Mouse (Mus musculus): Measurements from ENCODE around the gene Slc39a11. TPM values are rescaled to one million over a fixed set of nuclear protein-coding genes. Genes with fewer than 3 reads are reported as not detected.

Slc39a11 gene
- polyA plus RNA-seq, 1 experiment from 2014 or later, result 20.1 TPM

DNA sequence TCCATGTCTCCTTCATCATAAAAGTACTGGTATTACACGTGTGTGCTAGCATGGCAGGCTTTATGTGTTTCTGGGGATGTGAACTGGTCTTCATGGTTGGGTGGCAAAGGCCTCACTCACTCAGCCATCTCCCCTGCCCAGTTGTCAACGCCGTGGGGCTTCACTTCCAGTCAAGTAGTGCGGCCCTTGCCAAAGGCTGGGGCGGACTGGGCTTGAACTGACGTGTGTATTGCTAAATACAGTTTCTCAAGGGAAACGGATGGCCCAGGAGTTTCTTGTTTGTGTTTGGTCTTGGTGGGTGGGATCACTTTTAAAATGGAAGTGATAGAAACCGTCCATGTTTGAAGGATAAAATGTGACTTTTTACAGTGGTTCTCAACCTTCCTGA is 112.7 kb downstream of the Slc39a11 start:
- Histone ChIP-seq H3K36me3 (ENCODE audit: control insufficient read depth, insufficient read depth, low read length) (no peaks in the 10 kb centered on the region), H3K4me1 (replicated peaks; ENCODE audit: control insufficient read depth, insufficient read depth, low read length) (no peaks in the 10 kb centered on the region), H3K27me3 (ENCODE audit: control insufficient read depth, insufficient read depth, low read length) (no peaks in the 10 kb centered on the region), H3K4me2 (replicated peaks; ENCODE audit: low read depth, low read length) (no peak overlapping the region), H3K9ac (ENCODE audit: low read depth, low read length) (no peak overlapping the region), H3K27ac (ENCODE audit: low read depth, low read length) (no peak overlapping the region), H3K4me3 (ENCODE audit: low read depth, low read length) (no peak overlapping the region), H3K9me3 (ENCODE audit: control insufficient read depth, low read length) (no peaks in the 10 kb centered on the region; the same call in 1 of the 2 replicates)
- WGBS, result 85% methylated on average over 8 of the region's 8 CpGs
- DNase-seq (ENCODE audit: low spot score) (no peak), ATAC-seq (ENCODE audit: low FRiP score) (no peak)

- H3K9me3 ChIP-seq (ENCODE audit: control insufficient read depth, low read length), result no peaks in the 10 kb centered on the region; the same call in 1 of the 2 replicates
- no peaks in the 10 kb centered on the region for H3K36me3 ChIP-seq (ENCODE audit: control insufficient read depth, insufficient read depth, low read length)
- H3K9ac ChIP-seq (ENCODE audit: low read depth, low read length), result no peak overlapping the region
- H3K4me2 ChIP-seq (replicated peaks; ENCODE audit: low read depth, low read length), result no peak overlapping the region
- H3K4me1 ChIP-seq (replicated peaks; ENCODE audit: control insufficient read depth, insufficient read depth, low read length), result no peaks in the 10 kb centered on the region
- no peak for DNase-seq (ENCODE audit: low spot score)
- no peaks in the 10 kb centered on the region for H3K27me3 ChIP-seq (ENCODE audit: control insufficient read depth, insufficient read depth, low read length)
- no peak overlapping the region for H3K4me3 ChIP-seq (ENCODE audit: low read depth, low read length)
- WGBS, result 91% methylated on average over 16 of the region's 16 CpGs
- ATAC-seq (ENCODE audit: low FRiP score), result no peak
- H3K27ac ChIP-seq (ENCODE audit: low read depth, low read length), result no peak overlapping the region
Measured at GRCm38 (mm10) chr11:113536308-113537198, 113.3 kb downstream of the Slc39a11 start.

- no peak overlapping the region for H3K27ac ChIP-seq (ENCODE audit: low read depth, low read length)
- H3K4me1 ChIP-seq (replicated peaks; ENCODE audit: control insufficient read depth, insufficient read depth, low read length), result no peaks in the 10 kb centered on the region
- no peaks in the 10 kb centered on the region for H3K27me3 ChIP-seq (ENCODE audit: control insufficient read depth, insufficient read depth, low read length)
- no peak for ATAC-seq (ENCODE audit: low FRiP score)
- no peak overlapping the region for H3K4me2 ChIP-seq (replicated peaks; ENCODE audit: low read depth, low read length)
- no peak overlapping the region for H3K9ac ChIP-seq (ENCODE audit: low read depth, low read length)
- no peak overlapping the region for H3K4me3 ChIP-seq (ENCODE audit: low read depth, low read length)
- H3K9me3 ChIP-seq (ENCODE audit: control insufficient read depth, low read length), result no peaks in the 10 kb centered on the region
- 87% methylated on average over 11 of the region's 11 CpGs for WGBS
- H3K36me3 ChIP-seq (ENCODE audit: control insufficient read depth, insufficient read depth, low read length), result no peaks in the 10 kb centered on the region
- DNase-seq (ENCODE audit: low spot score), result no peak
Measured at GRCm38 (mm10) chr11:113534341-113534740, 115.5 kb downstream of the Slc39a11 start.

GRCm38 (mm10) chr11:113533931-113534330 is 115.9 kb downstream of the Slc39a11 start:
- ATAC-seq (ENCODE audit: low FRiP score), result no peak
- Histone ChIP-seq H3K4me3 (ENCODE audit: low read depth, low read length) (no peak overlapping the region), H3K27me3 (ENCODE audit: control insufficient read depth, insufficient read depth, low read length) (no peaks in the 10 kb centered on the region), H3K9ac (ENCODE audit: low read depth, low read length) (no peak overlapping the region), H3K9me3 (ENCODE audit: control insufficient read depth, low read length) (no peaks in the 10 kb centered on the region), H3K36me3 (ENCODE audit: control insufficient read depth, insufficient read depth, low read length) (no peaks in the 10 kb centered on the region), H3K4me2 (replicated peaks; ENCODE audit: low read depth, low read length) (no peak overlapping the region), H3K4me1 (replicated peaks; ENCODE audit: control insufficient read depth, insufficient read depth, low read length) (no peaks in the 10 kb centered on the region), H3K27ac (ENCODE audit: low read depth, low read length) (no peak overlapping the region)
- WGBS, result 72% methylated on average over 7 of the region's 7 CpGs
- DNase-seq (ENCODE audit: low spot score), result no peak

GRCm38 (mm10) chr11:113528391-113528790 is 121.5 kb downstream of the Slc39a11 start:
- Histone ChIP-seq H3K36me3 (ENCODE audit: control insufficient read depth, insufficient read depth, low read length) (no peaks in the 10 kb centered on the region), H3K9me3 (ENCODE audit: control insufficient read depth, low read length) (no peaks in the 10 kb centered on the region), H3K9ac (ENCODE audit: low read depth, low read length) (no peak overlapping the region), H3K4me2 (replicated peaks; ENCODE audit: low read depth, low read length) (no peak overlapping the region), H3K4me1 (replicated peaks; ENCODE audit: control insufficient read depth, insufficient read depth, low read length) (no peaks in the 10 kb centered on the region), H3K27ac (ENCODE audit: low read depth, low read length) (no peak overlapping the region), H3K27me3 (ENCODE audit: control insufficient read depth, insufficient read depth, low read length) (no peaks in the 10 kb centered on the region), H3K4me3 (ENCODE audit: low read depth, low read length) (no peak overlapping the region)
- no peak for ATAC-seq (ENCODE audit: low FRiP score)
- DNase-seq (ENCODE audit: low spot score), result no peak
- WGBS, result 95% methylated on average over 3 of the region's 3 CpGs

- Histone ChIP-seq H3K36me3 (ENCODE audit: control insufficient read depth, insufficient read depth, low read length) (no peaks in the 10 kb centered on the region), H3K4me3 (ENCODE audit: low read depth, low read length) (no peak overlapping the region), H3K27ac (ENCODE audit: low read depth, low read length) (no peak overlapping the region), H3K9me3 (ENCODE audit: control insufficient read depth, low read length) (no peaks in the 10 kb centered on the region), H3K27me3 (ENCODE audit: control insufficient read depth, insufficient read depth, low read length) (no peaks in the 10 kb centered on the region), H3K9ac (ENCODE audit: low read depth, low read length) (no peak overlapping the region), H3K4me2 (replicated peaks; ENCODE audit: low read depth, low read length) (no peak overlapping the region), H3K4me1 (replicated peaks; ENCODE audit: control insufficient read depth, insufficient read depth, low read length) (0 out of 2 replicates have a peak, but pooled peaks cover 3% of the 10 kb centered on the region)
- no peak for DNase-seq (ENCODE audit: low spot score)
- no peak for ATAC-seq (ENCODE audit: low FRiP score)
- 73% methylated on average over 18 of the region's 18 CpGs for WGBS
Measured at GRCm38 (mm10) chr11:113525731-113526130, 124.1 kb downstream of the Slc39a11 start.

- 73% methylated on average over 4 of the region's 4 CpGs for WGBS
- Histone ChIP-seq H3K4me1 (replicated peaks; ENCODE audit: control insufficient read depth, insufficient read depth, low read length) (0 out of 2 replicates have a peak, but pooled peaks cover 3% of the 10 kb centered on the region), H3K27me3 (ENCODE audit: control insufficient read depth, insufficient read depth, low read length) (no peaks in the 10 kb centered on the region), H3K27ac (ENCODE audit: low read depth, low read length) (no peak overlapping the region), H3K4me3 (ENCODE audit: low read depth, low read length) (no peak overlapping the region), H3K9me3 (ENCODE audit: control insufficient read depth, low read length) (no peaks in the 10 kb centered on the region), H3K4me2 (replicated peaks; ENCODE audit: low read depth, low read length) (no peak overlapping the region), H3K36me3 (ENCODE audit: control insufficient read depth, insufficient read depth, low read length) (no peaks in the 10 kb centered on the region), H3K9ac (ENCODE audit: low read depth, low read length) (no peak overlapping the region)
- ATAC-seq (ENCODE audit: low FRiP score) (no peak), DNase-seq (ENCODE audit: low spot score) (no peak)
Measured at GRCm38 (mm10) chr11:113522726-113523125, 127.2 kb downstream of the Slc39a11 start.

DNA sequence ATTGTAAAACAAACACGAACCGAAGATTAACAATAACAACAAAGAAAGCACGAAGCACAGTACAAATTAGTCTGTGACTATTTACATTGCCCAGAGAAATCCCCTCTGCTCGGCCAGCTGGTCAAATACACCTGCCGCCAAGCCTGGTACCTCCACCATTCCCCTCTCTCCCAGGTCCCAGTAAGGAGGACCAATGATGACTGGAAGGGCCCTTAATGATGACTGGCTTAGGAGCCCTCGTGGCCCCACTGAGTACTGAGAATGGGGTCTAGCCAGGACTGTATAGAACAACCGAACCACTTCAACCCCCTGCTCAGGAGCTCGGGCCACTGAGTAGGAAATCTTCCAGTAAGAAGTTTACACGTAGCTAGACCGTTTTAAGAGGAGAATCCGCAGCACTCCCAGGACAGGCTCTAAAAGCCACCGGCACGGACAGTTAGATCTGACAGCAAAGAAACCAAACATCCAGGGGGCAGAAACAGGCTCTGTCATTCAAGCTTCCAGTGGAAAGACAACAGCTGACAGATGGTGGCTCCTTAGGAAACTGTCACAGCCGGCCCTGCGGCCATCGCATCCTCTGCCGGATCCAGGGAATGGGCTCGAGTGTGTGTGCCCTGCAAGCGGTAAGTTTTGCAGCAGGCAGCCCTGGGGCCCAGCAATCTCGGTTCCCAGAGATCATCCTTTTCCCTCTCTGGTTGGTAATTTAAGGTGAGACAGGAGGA is 128.2 kb downstream of the Slc39a11 start:
- no peak for ATAC-seq (ENCODE audit: low FRiP score)
- WGBS, result 68% methylated on average over 20 of the region's 20 CpGs
- no peaks in the 10 kb centered on the region for H3K36me3 ChIP-seq (ENCODE audit: control insufficient read depth, insufficient read depth, low read length)
- peak; percentile 35 for DNase-seq (ENCODE audit: low spot score)
- H3K27ac ChIP-seq (ENCODE audit: low read depth, low read length), result peak overlapping the region; percentile 51
- H3K4me1 ChIP-seq (replicated peaks; ENCODE audit: control insufficient read depth, insufficient read depth, low read length), result 0 out of 2 replicates have a peak, but pooled peaks cover 3% of the 10 kb centered on the region
- no peak overlapping the region for H3K4me3 ChIP-seq (ENCODE audit: low read depth, low read length)
- H3K4me2 ChIP-seq (replicated peaks; ENCODE audit: low read depth, low read length), result no peak overlapping the region
- H3K9ac ChIP-seq (ENCODE audit: low read depth, low read length), result no peak overlapping the region
- no peaks in the 10 kb centered on the region for H3K9me3 ChIP-seq (ENCODE audit: control insufficient read depth, low read length)
- H3K27me3 ChIP-seq (ENCODE audit: control insufficient read depth, insufficient read depth, low read length), result no peaks in the 10 kb centered on the region

Data from hindbrain, embryonic 11.5 days (tissue).